Mouse (Mus musculus) embryonic facial prominence, embryonic 11.5 days (tissue): Measurements from ENCODE around the gene Bcl2l12. TPM values are rescaled to one million over a fixed set of nuclear protein-coding genes. Genes with fewer than 3 reads are reported as not detected.
A peak's percentile ranks its signal among the peaks of the same experiment; 100 is the strongest.

Source experiments
- ATAC-seq: fragments of 200-750 bp; cut with Nextera tagmentation; replicated peaks from 2 replicates; pipeline ENCODE4 v1.8.0; 2017; ENCODE audit warnings: low read depth; ENCODE audit not compliant: insufficient number of reproducible peaks, low FRiP score, low TSS enrichment
- DNase-seq: peaks from one replicate; pipeline ENCODE4 v3.0.0-alpha.2; 2015; ENCODE audit warnings: low spot score
- H3K27ac ChIP-seq: fragments of 300-500 bp; sonication (generic); replicated peaks from 2 replicates; pipeline ENCODE4 v1.5.1; 2014; ENCODE audit warnings: mild to moderate bottlenecking, low read depth, low read length, control low read depth
- H3K27me3 ChIP-seq: fragments of 300-500 bp; sonication (generic); 2 replicates; pipeline ENCODE4 v1.6.1; 2014; ENCODE audit warnings: mild to moderate bottlenecking, low read length, moderate library complexity, mixed read lengths; ENCODE audit not compliant: control insufficient read depth, insufficient read depth
- H3K36me3 ChIP-seq: fragments of 300-500 bp; sonication (generic); replicated peaks from 2 replicates; pipeline ENCODE4 v1.6.1; 2014; ENCODE audit warnings: low read depth, mild to moderate bottlenecking, low read length, moderate library complexity, mixed read lengths; ENCODE audit not compliant: control insufficient read depth, insufficient read depth
- H3K4me1 ChIP-seq: fragments of 300-500 bp; sonication (generic); 2 replicates; pipeline ENCODE4 v1.6.1; 2014; ENCODE audit warnings: low read length, mixed read lengths; ENCODE audit not compliant: control insufficient read depth, insufficient read depth
- H3K4me2 ChIP-seq: fragments of 300-500 bp; sonication (generic); 2 replicates; pipeline ENCODE4 v1.6.1; 2014; ENCODE audit warnings: low read depth, mild to moderate bottlenecking, control low read depth, low read length, moderate library complexity
- H3K4me3 ChIP-seq: fragments of 300-500 bp; sonication (generic); 2 replicates; pipeline ENCODE4 v1.5.1; 2014; ENCODE audit warnings: low read depth, low read length, control low read depth
- H3K9ac ChIP-seq: fragments of 300-500 bp; sonication (generic); replicated peaks from 2 replicates; pipeline ENCODE4 v1.6.1; 2014; ENCODE audit warnings: mild to moderate bottlenecking, control low read depth, low read length
- H3K9me3 ChIP-seq: fragments of 300-500 bp; sonication (generic); replicated peaks from 2 replicates; pipeline ENCODE4 v1.6.1; 2016; ENCODE audit warnings: mild to moderate bottlenecking, low read length, inconsistent platforms, mixed read lengths; ENCODE audit not compliant: control insufficient read depth
- WGBS: fragments of 180-500 bp; shearing (Covaris S2); extraction: QIAGEN DNeasy Blood & Tissue Kit; methylation state at CpG from one replicate; pipeline ENCODE4 v1.1.7; 2014; 5-methylcytosine and 5-hydroxymethylcytosine counted together
- polyA plus RNA-seq: library from polyadenylated mRNA; unstranded; fragments of >200 nt; fragmentation: Nextera tagmentation; extraction: Ambion mirVana; gene quantifications from 2 replicates; pipeline ENCODE4 v1.2.1, GENCODE M21; 2014

Gene Bcl2l12
- polyA plus RNA-seq, 1 experiment from 2014 or later, result 71.7 TPM

GRCm38 (mm10) chr7:44959874-44960511 lies 38.5 kb downstream of the Bcl2l12 start:
- H3K36me3 ChIP-seq, result no peaks in the 10 kb centered on the region
- 87% methylated on average over 10 of the region's 10 CpGs for whole genome bisulfite sequencing
- no peak overlapping the region for H3K4me3 ChIP-seq
- no peaks in the 10 kb centered on the region for H3K4me1 ChIP-seq
- H3K9ac ChIP-seq, result no peak overlapping the region
- no peak overlapping the region for H3K27ac ChIP-seq
- ATAC-seq, result no peak
- no peak overlapping the region for H3K4me2 ChIP-seq
- H3K9me3 ChIP-seq, result no peaks in the 10 kb centered on the region
- no peak for DNase-seq
- H3K27me3 ChIP-seq, result no peaks in the 10 kb centered on the region

GRCm38 (mm10) chr7:44959281-44959680 lies 39.2 kb downstream of the Bcl2l12 start:
- no peak overlapping the region for H3K4me3 ChIP-seq

GRCm38 (mm10) chr7:44958208-44958607 lies 40.3 kb downstream of the Bcl2l12 start:
- Histone ChIP-seq H3K4me3 (no peak overlapping the region), H3K9ac (no peak overlapping the region), H3K27ac (no peak overlapping the region), H3K27me3 (no peaks in the 10 kb centered on the region), H3K4me2 (no peak overlapping the region), H3K9me3 (no peaks in the 10 kb centered on the region), H3K36me3 (no peaks in the 10 kb centered on the region), H3K4me1 (no peaks in the 10 kb centered on the region)
- WGBS, result 60% methylated on average over 7 of the region's 7 CpGs
- ATAC-seq (no peak), DNase-seq (peak; percentile 64)

More at GRCm38 (mm10) chr7:44959281-44959680, 39.2 kb downstream of the Bcl2l12 start:
- Histone ChIP-seq H3K9me3 (no peaks in the 10 kb centered on the region), H3K27ac (no peak overlapping the region), H3K27me3 (no peaks in the 10 kb centered on the region), H3K4me2 (no peak overlapping the region), H3K4me1 (no peaks in the 10 kb centered on the region), H3K9ac (no peak overlapping the region), H3K36me3 (no peaks in the 10 kb centered on the region)
- WGBS, result 90% methylated on average over 8 of the region's 8 CpGs
- DNase-seq, result no peak
- ATAC-seq, result no peak

GRCm38 (mm10) chr7:44957183-44957835 lies 41.2 kb downstream of the Bcl2l12 start:
- WGBS, result 69% methylated on average over 20 of the region's 20 CpGs
- Histone ChIP-seq H3K9ac (no peak overlapping the region), H3K9me3 (no peaks in the 10 kb centered on the region), H3K4me3 (no peak overlapping the region), H3K27ac (no peak overlapping the region), H3K36me3 (no peaks in the 10 kb centered on the region), H3K4me1 (no peaks in the 10 kb centered on the region), H3K27me3 (no peaks in the 10 kb centered on the region), H3K4me2 (no peak overlapping the region)
- ATAC-seq (no peak), DNase-seq (no peak)

GRCm38 (mm10) chr7:44956266-44956665 lies 42.2 kb downstream of the Bcl2l12 start:
- Histone ChIP-seq H3K9ac (no peak overlapping the region), H3K27ac (no peak overlapping the region)

GRCm38 (mm10) chr7:44955628-44956027 lies 42.9 kb downstream of the Bcl2l12 start:
- Histone ChIP-seq H3K4me1 (peaks cover 6% of the 10 kb centered on the region; the same call in 1 of the 2 replicates), H3K36me3 (no peaks in the 10 kb centered on the region), H3K9ac (no peak overlapping the region), H3K9me3 (no peaks in the 10 kb centered on the region), H3K4me2 (no peak overlapping the region), H3K27me3 (peaks cover 8% of the 10 kb centered on the region), H3K4me3 (no peak overlapping the region), H3K27ac (no peak overlapping the region)
- DNase-seq, result peak; percentile 56
- 53% methylated on average over 5 of the region's 5 CpGs for WGBS
- ATAC-seq, result no peak

More at GRCm38 (mm10) chr7:44956266-44956665, 42.2 kb downstream of the Bcl2l12 start:
- Histone ChIP-seq H3K4me3 (no peak overlapping the region), H3K4me2 (no peak overlapping the region), H3K9me3 (no peaks in the 10 kb centered on the region), H3K36me3 (no peaks in the 10 kb centered on the region), H3K4me1 (peaks cover 6% of the 10 kb centered on the region; the same call in 1 of the 2 replicates), H3K27me3 (peaks cover 5% of the 10 kb centered on the region)
- no peak for DNase-seq
- no peak for ATAC-seq
- 48% methylated on average over 6 of the region's 6 CpGs for WGBS

- Histone ChIP-seq H3K4me2 (no peak overlapping the region), H3K4me1 (peaks cover 6% of the 10 kb centered on the region; the same call in 1 of the 2 replicates), H3K9me3 (no peaks in the 10 kb centered on the region), H3K9ac (no peak overlapping the region), H3K4me3 (no peak overlapping the region), H3K36me3 (no peaks in the 10 kb centered on the region), H3K27ac (no peak overlapping the region), H3K27me3 (peaks cover 15% of the 10 kb centered on the region)
- 81% methylated on average over 12 of the region's 12 CpGs for whole genome bisulfite sequencing
- ATAC-seq, result no peak
- no peak for DNase-seq
Measured at GRCm38 (mm10) chr7:44954091-44954885, 44.2 kb downstream of the Bcl2l12 start.
